In the genomic region with DNA sequence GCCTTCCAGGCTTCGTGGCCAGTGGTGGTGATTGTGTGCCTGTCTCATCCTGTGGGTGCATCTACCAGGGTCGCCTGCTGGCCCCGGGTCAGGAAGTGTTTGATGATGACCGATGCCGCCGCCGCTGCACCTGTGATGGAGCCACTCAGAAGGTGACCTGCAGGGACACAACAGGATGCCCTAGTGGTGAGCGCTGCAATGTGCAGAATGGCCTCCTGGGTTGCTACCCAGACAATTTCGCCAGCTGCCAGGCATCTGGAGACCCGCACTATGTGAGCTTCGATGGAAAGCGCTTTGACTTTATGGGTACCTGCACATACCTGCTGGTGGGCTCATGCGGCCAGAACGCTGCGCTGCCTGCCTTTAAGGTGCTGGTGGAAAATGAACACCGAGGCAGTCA, we compare ENCODE assay signal across 25 mouse cellular contexts. TPM values are rescaled to one million over a fixed set of nuclear protein-coding genes. Genes with fewer than 3 reads are reported as not detected.
"Had no signal": no experiment of that assay in that cellular context is flagged by ENCODE, and none has a peak within 500 bp of the region (broad histone marks: within the 10 kb centered on the region; RNA-seq: fewer than 3 reads in every experiment).

No protein-coding gene starts in this region.

- H3K9me3 ChIP-seq: limb, embryonic 10.5 days; limb, embryonic 13.5 days; liver, embryonic 13.5 days; midbrain, embryonic 12.5 days; midbrain, embryonic 15.5 days; neural tube, embryonic 12.5 days; neural tube, embryonic 15.5 days; stomach, embryonic 15.5 days had no signal

- H3K4me2 ChIP-seq: limb, embryonic 13.5 days; liver, embryonic 13.5 days; midbrain, embryonic 12.5 days; midbrain, embryonic 15.5 days; neural tube, embryonic 12.5 days; neural tube, embryonic 15.5 days; stomach, embryonic 15.5 days had no signal

- H3K4me1 ChIP-seq: limb, embryonic 10.5 days; liver, embryonic 13.5 days; midbrain, embryonic 12.5 days; midbrain, embryonic 15.5 days; neural tube, embryonic 12.5 days; neural tube, embryonic 15.5 days; stomach, embryonic 15.5 days had no signal

- H3K27ac ChIP-seq: layer of hippocampus, adult 2 months; limb, embryonic 10.5 days; limb, embryonic 13.5 days; liver, embryonic 13.5 days; midbrain, embryonic 12.5 days; midbrain, embryonic 15.5 days; neural tube, embryonic 12.5 days; neural tube, embryonic 15.5 days; stomach, embryonic 15.5 days had no signal

- ATAC-seq: midbrain, embryonic 15.5 days had no signal

- H3K36me3 ChIP-seq: limb, embryonic 10.5 days; limb, embryonic 13.5 days; liver, embryonic 13.5 days; midbrain, embryonic 12.5 days; midbrain, embryonic 15.5 days; neural tube, embryonic 12.5 days; neural tube, embryonic 15.5 days; stomach, embryonic 15.5 days had no signal

- H3K9ac ChIP-seq: limb, embryonic 13.5 days; liver, embryonic 13.5 days; midbrain, embryonic 12.5 days; midbrain, embryonic 15.5 days; neural tube, embryonic 12.5 days; neural tube, embryonic 15.5 days; stomach, embryonic 15.5 days had no signal

- DNase-seq: kidney, adult 9 months; layer of hippocampus, adult 9-11 months; liver, embryonic 13.5 days; lung, adult 2 months; lung, postnatal 14 days; right cerebral cortex, adult 18-20 months; right cerebral cortex, postnatal 14 days; right cerebral cortex, postnatal 4 days; thymus, adult 2 months; thymus, postnatal 14 days; thymus, postnatal 4 days had no signal

- H3K27me3 ChIP-seq: limb, embryonic 13.5 days; liver, embryonic 13.5 days; midbrain, embryonic 12.5 days; midbrain, embryonic 15.5 days; neural tube, embryonic 12.5 days; neural tube, embryonic 15.5 days; stomach, embryonic 15.5 days had no signal

- H3K4me3 ChIP-seq: layer of hippocampus, adult 2 months; limb, embryonic 10.5 days; limb, embryonic 13.5 days; liver, embryonic 13.5 days; midbrain, embryonic 12.5 days; midbrain, embryonic 15.5 days; neural tube, embryonic 12.5 days; neural tube, embryonic 15.5 days; stomach, embryonic 15.5 days had no signal

RNA-seq across cellular contexts. Expression of a gene that starts 15.2 kb away (rescaled TPM):
- total RNA-seq: megakaryocyte progenitor cell, adult 5-6 weeks; megakaryocyte-erythroid progenitor cell, adult 5-6 weeks had no signal
- polyA plus RNA-seq: neural tube, embryonic 12.5 days had no signal

RNA-seq across cellular contexts. Expression of a gene that starts 43.0 kb away (rescaled TPM):
- total RNA-seq: liver, adult 2 months; megakaryocyte progenitor cell, adult 5-6 weeks; megakaryocyte-erythroid progenitor cell, adult 5-6 weeks had no signal
- polyA plus RNA-seq: kidney, embryonic 16.5 days; liver, adult 2 months; liver, embryonic 13.5 days; liver, embryonic 16.5 days; lung, embryonic 16.5 days had no signal
